Mouse (Mus musculus) 3134 (cell line): Measurements from ENCODE around the gene Umad1.

Experiments
- DNase-seq: peaks from one replicate; pipeline ENCODE4 v3.0.0-alpha.2; 2011; ENCODE audit warnings: low spot score; ENCODE audit not compliant: insufficient read length; ENCODE audit errors: extremely low read depth

The Umad1 gene

GRCm38 (mm10) chr6:8497868-8498257 lies 238.8 kb downstream of the Umad1 start:
- DNase-seq = no peak

- DNase-seq = no peak
These were observed 239.9 kb downstream of the Umad1 start for GRCm38 (mm10) chr6:8498961-8499360.

- DNase-seq = no peak
These were observed 244.9 kb downstream of the Umad1 start for GRCm38 (mm10) chr6:8503953-8504352.

- no peak for DNase-seq
These were observed 245.6 kb downstream of the Umad1 start for GRCm38 (mm10) chr6:8504521-8505228.

- no peak for DNase-seq
These were observed 247.5 kb downstream of the Umad1 start for GRCm38 (mm10) chr6:8506631-8507030.
